Mouse (Mus musculus): ENCODE measurements at regions not wholly inside any gene's neighbourhood (a gene's known extent, or its start where the extent isn't known, plus 50 kb on each side); places are given as distances from the start of the nearest gene placed in this dataset.

DNA sequence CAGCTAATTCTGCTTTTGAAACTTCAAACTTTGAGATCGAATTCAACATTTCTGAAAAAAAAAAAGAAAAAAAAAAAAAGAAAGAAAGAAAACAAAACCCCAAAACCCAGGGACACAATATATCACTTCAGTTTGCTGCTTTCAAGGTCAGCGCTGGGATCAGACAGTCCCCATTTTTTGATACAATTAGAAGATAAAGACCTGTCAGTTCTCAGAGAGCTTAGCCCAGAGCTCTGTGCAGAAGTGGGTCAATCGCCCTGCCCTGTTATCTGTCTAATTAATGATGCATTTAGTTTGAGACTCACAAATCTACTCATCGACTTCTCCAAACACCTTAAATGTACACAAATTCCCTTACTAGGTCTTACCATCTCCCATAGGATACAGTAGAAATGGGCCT lies 249.2 kb downstream of the Ptprc start:
- DNase-seq (ENCODE audit: low spot score) = no peak

DNA sequence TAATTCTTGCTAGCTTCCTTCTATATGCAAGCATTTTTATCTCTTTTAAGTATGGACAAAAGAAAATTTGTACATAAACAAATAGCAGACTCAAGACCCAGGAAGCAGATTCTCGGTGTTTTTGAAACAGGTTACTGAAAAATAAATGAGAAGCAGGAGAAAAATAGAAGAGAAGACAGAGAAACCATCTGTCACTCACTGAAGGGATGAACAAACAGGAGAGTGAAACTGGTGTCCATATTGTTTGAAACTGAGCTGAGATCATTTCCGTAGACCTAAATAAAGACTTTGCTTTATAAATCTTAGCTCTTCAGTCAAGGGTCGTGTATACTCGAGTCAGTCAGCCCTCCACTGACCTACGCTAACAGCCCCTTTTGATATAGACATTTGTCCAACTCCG lies 251.4 kb downstream of the Ptprc start:
- no peak for DNase-seq (ENCODE audit: low spot score)

DNA sequence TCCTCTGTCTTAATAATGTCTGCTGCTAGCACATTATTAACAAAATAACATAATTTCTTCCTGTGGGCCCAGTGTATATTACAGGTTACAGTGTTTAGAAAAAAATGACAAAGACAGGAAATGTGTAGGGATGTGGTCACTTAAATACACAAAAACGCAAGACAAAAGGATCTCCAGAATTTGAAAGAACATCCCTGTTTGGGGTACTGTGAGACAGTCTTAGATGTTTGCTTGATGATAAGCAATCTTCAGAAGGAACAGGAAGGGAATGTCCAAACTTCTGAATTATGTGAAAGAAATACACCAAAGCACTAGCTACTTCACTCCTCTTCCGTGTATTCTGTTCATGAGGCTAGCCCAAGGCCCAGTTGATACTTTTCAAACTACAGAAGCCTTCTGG lies 251.8 kb downstream of the Ptprc start:
- DNase-seq (ENCODE audit: low spot score) = no peak

- no peak for DNase-seq (ENCODE audit: low spot score)
Observed at GRCm38 (mm10) chr1:137922769-137923168, 252.7 kb downstream of the Ptprc start.

- no peak for DNase-seq (ENCODE audit: low spot score)
Observed at GRCm38 (mm10) chr1:137921592-137921991, 253.9 kb downstream of the Ptprc start.

DNA sequence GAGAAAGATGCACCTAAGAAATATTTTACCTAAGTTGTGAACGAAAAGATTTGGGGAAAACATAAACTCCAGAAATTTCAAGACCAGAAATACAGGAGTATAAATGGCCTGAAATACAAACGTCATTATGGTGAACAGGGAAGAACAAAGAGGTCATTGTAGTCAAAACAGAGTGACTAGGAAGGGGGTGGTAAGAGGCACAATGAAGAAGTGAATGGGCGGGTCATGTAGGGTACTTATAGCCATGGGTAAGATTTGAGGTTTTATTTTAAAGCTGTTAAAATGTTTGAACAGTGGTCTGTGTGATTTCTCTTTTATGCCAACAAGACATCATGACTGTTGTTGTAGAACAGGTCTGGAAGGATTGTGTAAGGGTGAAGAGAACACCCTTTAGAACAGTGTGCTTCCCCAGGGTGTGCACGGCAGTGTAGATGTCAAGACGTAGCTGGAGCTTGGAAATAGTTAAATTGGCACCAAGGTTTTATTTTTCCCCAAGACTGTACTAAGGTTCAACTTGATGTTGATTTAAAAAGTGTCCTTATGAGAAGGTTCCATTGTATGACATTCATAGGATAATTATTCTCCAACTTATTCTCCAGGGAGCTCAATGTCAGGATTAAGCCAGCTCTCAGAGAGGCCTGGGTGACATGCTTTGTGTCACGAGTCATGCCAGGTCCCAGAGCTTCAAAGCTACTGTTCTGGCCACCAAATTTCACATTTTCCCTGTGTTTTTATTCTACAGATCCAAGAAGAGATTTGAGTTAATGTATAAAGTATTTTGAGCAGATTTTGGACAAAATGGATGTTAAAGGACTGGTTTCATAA lies 255.6 kb downstream of the Ptprc start:
- no peak for DNase-seq (ENCODE audit: low spot score)

DNA sequence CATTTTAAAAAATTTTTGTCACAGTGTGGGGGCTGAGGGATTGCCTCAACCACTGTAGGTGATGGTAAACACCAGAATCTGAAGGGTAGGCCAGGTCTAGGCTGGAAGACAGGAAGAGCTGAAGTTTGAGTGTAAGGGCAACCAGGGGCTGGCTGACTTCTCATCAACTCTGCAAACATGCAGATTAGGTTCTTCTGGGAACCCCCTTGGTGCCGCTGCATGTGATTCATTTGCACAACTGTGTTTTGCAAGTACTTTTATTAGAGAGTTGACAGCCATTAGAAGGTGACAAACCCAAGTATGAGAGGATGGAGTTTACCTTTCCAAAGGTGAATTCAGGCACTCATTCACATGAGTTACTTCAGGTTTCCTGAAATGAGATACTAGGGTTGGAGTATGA lies 258.1 kb downstream of the Ptprc start:
- no peak for DNase-seq (ENCODE audit: low spot score)

- no peak for DNase-seq (ENCODE audit: low spot score)
Observed at GRCm38 (mm10) chr1:137906883-137907282, 268.6 kb downstream of the Ptprc start.

DNA sequence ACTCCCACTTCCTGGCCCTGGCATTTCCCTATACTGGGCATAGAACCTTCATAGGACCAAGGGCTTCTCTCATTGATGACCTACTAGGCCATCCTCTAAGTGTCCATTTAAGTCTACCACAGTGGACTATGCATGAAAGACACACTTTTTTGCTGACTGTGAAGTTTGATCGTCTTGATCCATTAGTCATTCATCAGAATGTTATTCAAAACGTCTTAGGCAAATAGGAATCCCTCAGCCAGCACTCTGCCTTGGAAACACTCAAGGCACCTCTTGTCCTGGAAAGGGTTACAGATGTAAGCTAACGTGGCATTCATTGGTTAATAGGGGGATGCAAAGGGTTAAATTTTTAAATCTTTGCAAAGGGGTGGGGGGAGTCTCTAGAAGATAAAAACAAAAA lies 269.0 kb downstream of the Ptprc start:
- DNase-seq (ENCODE audit: low spot score) = no peak

DNA sequence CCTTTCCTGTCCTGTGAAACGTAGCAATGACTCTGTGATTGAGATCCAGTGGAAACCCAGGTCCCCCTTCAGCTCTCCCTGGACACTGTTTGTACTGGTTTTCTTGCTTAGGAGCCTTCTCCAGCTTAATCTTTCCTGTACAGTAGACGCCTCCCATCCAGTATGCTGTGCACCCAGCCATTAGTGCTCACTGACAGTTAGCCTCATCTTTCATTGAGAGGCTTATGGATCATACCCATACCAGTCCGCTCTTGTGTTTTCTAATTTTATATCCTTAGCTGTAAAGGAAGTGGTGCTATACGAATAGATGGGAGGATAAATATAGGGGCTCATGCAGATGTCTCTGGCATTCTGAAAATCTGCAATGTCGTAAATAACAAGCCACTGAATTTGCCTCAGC lies 269.9 kb downstream of the Ptprc start:
- no peak for DNase-seq (ENCODE audit: low spot score)

DNA sequence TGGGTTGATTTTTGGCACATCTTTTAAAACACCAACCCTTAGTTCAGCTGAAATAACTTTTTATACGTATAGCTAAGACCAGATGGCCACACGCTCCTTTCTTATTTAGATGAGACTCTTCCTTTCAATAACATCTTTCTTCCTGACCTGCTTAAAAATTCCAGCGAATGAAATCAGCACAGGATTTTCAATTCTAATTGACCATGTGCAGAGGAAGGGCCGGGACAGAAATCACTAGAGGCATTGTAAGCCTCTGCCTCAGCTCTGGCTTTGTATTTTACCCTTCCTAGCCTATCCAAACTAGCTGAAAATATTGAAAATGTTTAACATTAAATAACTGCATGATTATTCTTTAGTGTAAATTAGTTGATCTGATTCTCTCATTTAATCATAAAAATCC lies 272.2 kb downstream of the Ptprc start:
- DNase-seq (ENCODE audit: low spot score) = no peak

DNA sequence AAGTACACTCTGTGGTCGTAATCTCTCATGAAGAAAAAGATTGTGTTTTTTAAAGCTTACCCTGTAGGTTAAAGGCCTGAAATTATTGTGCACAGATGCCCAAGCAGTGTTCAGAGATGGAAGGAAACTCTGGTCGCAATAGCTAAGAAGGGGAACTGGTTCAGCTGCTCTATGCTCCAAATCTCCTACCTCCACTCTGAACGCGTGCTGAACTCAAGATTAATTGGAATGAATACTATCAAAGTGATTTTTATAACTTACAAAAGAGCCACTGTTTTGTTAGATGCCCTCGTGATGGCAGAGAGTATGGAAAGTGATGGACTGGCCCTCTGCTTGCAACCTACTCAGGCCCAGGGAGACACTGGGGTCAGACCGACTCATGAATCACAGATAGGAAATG lies 272.6 kb downstream of the Ptprc start:
- DNase-seq (ENCODE audit: low spot score) = no peak

DNA sequence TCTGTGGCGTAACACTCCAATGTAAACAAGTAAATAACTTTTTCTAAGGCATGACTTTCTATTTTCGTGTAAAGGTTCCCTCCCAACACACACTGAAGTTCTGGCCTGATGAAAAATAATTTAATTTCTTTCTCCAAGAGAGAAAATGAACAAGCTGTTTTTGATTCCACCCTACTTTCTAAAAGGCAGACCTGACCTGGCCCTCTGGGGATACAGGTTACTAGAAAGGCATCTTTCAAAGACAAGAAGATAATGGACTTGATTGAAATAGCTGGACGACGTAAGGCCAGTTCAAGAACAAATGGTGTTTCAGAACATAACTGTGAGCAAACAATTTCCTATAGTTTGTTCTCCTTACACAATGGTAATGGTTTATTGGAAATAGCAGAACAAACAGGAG lies 273.5 kb downstream of the Ptprc start:
- no peak for DNase-seq (ENCODE audit: low spot score)

DNA sequence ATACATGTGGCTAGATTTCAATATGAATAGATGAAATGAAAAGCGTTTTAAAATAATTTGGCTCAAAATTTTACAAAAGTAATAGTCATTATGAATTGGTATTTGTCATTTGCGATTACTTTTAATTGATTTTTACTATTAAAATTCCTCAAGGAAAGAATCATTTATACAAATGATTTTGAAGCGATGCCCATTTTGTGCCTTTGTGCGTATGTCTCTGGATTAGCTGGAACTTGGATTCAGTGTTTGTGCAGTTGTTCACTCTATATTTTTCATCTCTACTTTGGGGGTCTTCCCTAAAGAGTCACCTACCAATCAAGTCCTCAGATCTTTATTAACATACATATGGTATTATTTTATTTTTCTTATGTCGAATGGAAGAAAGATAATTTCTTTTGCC lies 274.3 kb downstream of the Ptprc start:
- DNase-seq (ENCODE audit: low spot score) = no peak

GRCm38 (mm10) chr1:137900621-137901071 lies 274.9 kb downstream of the Ptprc start:
- peak; percentile 29 for DNase-seq (ENCODE audit: low spot score)

DNA sequence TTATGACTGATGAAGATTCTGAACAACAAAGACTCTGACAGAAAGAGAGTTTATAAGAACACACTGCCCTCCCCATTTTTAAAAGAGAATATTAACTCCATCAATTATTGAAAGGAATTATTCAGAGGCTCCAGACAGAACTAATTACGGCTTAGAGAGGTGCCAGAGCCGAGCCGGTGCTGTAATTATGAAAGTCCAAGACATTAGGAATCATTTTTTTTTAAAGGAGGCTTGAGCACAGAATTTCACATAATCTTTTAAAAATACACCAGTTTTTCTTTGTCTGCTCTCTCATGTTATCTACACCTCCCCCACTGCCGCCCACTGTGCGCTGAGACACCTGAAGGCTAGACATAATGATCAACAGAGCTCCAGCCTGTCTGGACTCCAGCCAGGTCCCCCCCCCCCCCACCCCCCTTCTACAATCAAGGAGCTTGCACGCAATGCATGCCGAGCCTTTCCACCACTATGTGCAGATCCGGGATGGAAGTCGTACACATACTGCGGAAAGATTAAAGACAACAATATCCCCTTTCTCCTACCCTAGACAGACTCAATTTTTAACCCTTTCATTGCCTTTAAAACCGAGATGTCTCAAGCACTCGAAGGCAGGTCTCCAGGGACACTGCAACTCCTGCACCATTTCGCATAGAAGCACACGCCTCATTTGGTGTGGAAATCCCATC lies 275.4 kb downstream of the Ptprc start:
- DNase-seq (ENCODE audit: low spot score) = peak; percentile 64

- DNase-seq (ENCODE audit: low spot score) = peak; percentile 25
Observed at GRCm38 (mm10) chr1:137899305-137899704, 276.2 kb downstream of the Ptprc start.

DNA sequence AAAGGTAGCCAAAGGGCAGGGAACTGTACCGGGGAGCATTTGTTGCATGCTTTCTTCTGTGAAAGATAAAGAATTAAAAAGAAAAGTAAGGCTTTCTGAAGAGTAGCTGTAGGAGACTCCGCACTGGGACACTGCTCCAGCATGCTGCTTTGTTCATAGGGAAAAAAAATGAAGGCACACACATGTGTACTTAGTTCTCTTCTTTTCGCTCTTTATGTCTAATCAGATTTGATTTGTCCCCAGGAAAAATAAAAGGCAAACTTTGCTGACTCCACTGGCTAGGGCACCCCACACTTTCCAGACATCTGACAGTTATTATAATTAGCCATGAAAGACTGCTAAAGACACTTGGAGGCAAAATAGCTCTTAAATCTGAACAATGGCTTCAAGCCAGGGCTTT lies 276.6 kb downstream of the Ptprc start:
- DNase-seq (ENCODE audit: low spot score) = no peak

DNA sequence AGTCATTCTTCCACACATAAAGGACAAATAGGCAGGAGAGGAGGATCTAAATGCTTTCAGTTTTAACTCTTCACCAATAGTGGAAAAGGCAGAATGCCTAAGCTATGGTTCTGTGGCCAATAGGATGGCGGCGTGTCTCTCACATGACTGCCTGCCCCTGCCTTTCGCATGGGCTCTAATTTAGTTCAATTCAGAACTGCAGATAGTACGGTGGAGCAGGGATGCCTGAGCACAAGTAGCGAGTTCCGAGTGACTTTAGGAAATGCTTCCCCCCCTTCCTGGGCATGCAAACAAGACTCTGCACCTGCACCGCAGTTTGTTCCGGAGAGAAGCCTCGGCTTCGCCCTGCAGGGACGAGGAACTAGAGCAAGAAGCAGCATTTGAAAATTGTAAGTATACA lies 277.1 kb downstream of the Ptprc start:
- DNase-seq (ENCODE audit: low spot score) = peak; percentile 85

GRCm38 (mm10) chr1:137881656-137882055 lies 293.9 kb downstream of the Ptprc start:
- no peak for DNase-seq (ENCODE audit: low spot score)

DNA sequence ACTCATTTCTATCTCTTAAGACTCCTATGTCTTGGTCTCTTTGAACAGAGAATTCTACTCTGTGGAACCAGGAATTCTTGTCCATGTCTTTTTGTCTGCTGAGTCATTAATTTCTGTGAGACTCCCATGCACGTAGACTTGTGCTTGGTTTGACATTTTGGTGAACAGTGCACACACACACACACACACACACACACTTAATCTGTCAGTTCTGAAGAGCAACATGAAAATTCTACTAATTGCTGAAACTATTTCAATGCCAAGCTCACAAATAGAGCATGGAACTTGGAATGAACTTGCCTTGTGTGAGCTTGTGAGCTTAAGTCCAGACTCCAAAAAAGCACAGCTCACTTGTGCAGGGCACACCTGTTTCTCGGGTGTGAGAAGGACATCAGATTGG lies 301.1 kb downstream of the Ptprc start:
- no peak for DNase-seq (ENCODE audit: low spot score)

DNA sequence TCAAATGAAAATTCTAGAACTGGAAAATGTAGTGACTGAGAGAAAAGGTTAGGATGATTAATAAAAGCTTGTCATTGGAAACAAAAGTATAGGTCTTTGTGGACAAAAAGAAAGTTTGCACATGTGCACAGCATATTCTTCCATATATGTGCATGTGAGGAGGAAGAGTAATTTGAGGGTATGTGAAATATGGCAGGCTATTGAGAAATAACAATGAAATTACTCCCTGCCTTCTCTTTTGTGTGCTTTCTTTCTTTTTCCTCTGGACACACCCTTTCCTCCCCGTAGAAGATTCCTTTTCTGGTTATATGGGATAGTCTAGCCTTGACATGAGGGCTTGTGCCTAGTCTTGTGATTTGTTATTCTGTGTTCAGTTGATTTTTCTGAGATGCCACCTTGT lies 301.9 kb downstream of the Ptprc start:
- DNase-seq (ENCODE audit: low spot score) = no peak

GRCm38 (mm10) chr1:137865030-137865429 lies 310.5 kb downstream of the Ptprc start:
- DNase-seq (ENCODE audit: low spot score) = no peak

- DNase-seq (ENCODE audit: low spot score) = no peak
Observed at GRCm38 (mm10) chr1:137863506-137863905, 312.0 kb downstream of the Ptprc start.

Measured in MN1 (cell line).